Mouse (Mus musculus): ENCODE data around the gene Frs2. TPM values are rescaled to one million over a fixed set of nuclear protein-coding genes. Genes with fewer than 3 reads are reported as not detected.
"Not testable (repeated sequence)": the region's sequence is repeated elsewhere in the genome, so short reads cannot be mapped to it uniquely, and the experiment has no call there.

Gene Frs2
- polyA plus RNA-seq, 1 experiment: 21.5 TPM

DNA sequence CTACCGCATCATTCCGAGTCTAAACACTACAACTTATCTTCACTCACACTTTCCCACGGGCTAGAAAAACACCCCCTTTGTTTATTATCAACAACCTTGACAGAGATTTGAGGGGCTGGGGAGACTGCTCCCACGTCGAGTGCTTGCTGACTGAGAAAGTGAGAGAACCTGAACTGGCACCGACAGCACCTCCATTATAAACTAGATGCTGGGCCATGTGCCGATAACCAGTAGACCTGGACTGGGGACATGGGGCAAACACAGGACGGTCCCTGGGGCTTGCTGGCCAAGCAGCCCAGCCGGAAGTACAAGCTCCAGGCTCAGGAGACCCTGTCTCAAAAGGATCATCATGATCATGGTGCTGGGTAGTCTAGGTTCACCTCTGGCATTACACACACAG is 1.9 kb downstream of the Frs2 start:
- DNase-seq (ENCODE audit: low spot score): no peak

DNA sequence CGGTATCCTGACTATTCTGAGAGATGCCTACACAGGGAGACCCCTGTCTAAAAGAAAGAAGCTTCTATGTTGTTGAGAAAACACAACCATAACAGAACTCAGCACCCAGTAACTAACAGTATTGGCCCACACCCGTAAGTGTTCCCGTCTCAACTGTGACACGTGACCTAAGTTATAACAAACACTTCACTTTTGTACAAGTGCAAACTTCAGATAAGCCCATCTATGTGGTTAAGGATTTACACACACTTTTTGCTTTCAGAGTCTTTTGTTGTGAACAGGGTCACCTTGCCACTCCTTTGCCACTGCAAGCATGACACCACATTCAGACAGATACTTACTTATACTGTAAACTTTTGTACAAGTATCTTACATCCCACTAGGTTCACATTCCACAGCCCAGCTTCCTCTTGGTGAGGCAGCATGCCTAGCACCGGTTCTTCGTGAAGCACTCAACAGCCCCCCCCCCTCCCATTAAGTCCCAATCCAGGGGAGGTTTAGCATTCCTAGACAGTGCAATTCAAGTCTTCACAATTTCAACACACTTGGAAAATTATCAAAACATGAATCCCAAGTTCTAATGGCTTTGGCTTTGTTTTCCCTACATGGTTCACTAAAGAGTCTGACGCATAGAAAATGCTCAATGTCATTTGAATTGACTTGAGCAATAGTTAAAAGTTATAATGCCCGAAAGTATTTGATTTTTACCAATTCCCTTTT is 2.6 kb downstream of the Frs2 start:
- no peak for DNase-seq (ENCODE audit: low spot score)

DNA sequence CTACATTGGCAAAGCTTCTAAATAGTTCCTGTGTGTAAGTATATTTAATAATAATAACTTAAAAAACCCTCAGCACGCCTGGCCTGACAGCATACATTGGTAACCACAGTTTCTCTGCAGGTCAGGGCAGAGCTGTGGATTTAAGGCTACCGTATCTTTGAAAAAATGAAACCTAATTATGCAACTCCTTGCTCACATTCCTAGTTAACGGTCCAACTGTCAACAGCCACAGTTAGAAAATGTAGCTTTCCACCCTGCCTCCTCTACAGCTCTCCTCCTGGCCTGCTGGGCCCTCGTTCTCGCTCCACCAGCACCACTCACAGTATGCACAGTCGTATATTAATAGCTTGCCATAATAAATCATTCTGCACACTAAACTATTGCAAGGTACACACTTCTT is 3.7 kb downstream of the Frs2 start:
- DNase-seq (ENCODE audit: low spot score): no peak

GRCm38 (mm10) chr10:117144071-117144470 is 4.3 kb downstream of the Frs2 start:
- no peak for DNase-seq (ENCODE audit: low spot score)

DNA sequence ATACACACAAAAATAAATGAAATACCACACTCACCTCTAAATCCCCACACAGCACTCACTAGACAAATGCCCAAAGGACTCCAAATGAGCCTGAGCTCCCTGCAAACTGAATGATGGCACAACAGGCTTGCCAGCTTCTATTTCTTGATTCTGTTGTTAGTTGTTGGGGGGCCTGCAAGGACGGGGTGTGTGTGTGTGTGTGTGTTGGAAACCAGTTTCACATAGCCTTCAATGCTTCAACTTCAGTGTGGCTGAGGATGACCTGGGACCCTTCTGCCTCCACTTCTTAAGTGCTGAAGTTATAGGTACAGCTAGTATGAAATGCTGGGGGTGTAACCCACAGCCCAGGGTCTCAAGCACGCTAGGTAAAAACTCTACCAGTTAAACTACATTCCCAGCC is 5.0 kb downstream of the Frs2 start:
- no peak for DNase-seq (ENCODE audit: low spot score)

GRCm38 (mm10) chr10:117141939-117142552 is 6.3 kb downstream of the Frs2 start:
- DNase-seq (ENCODE audit: low spot score): no peak

DNA sequence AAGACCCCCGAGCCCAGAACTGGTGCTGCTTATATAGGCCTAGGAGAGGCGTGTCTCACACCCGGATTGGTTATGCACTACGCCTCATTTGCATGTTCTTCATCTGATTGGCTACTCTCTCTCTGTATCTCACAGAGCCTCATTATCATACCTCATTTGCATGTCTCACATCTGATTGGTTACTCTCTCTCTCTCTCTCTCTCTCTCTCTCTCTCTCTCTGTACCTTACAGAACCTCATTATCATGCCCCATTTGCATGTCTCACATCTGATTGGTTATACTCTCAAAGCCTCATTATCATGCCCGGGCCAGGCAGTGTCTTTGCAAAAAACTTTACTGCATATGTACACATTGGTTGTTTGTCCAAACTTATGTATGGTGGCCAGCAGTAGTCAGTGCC is 16.8 kb downstream of the Frs2 start:
- DNase-seq (ENCODE audit: low spot score): not testable (repeated sequence)

DNA sequence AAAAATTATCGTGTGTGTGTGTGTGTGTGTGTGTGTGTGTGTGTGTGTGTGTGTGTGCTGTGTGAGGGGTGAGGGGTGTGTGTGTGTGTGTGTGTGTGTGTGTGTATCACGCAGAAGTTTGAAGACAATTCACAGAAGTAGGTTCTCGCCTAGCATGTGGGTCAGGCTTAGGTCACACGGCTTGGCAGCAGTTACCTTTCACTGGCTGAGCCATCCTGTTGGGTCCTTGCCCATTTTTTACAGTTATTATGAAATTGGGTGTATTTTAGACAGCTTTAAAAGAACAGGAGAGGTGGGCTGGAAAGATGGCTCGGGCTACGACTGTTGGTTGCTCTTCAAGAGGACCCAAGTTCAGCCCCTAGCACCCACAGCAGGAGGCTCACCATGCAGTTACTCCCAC is 18.3 kb downstream of the Frs2 start:
- DNase-seq (ENCODE audit: low spot score): no peak

DNA sequence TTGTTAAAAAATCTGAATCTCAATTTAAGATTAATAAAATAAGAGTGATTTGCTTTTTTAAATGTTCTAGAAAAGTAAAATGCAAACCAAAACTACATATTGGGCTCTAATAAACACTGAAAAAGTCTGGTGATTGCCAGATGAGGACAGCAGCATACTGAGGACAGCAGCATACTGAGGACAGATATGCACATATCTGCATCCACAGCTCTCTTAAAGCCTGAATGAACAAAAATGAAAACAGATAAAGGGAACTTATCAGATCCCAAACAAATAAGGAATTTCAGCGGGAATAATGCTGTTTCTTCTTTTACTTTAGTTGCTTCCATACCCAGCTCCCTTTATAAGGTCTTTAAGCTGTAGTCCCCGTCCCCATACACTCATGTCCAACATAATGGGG is 19.6 kb downstream of the Frs2 start:
- DNase-seq (ENCODE audit: low spot score): no peak

DNA sequence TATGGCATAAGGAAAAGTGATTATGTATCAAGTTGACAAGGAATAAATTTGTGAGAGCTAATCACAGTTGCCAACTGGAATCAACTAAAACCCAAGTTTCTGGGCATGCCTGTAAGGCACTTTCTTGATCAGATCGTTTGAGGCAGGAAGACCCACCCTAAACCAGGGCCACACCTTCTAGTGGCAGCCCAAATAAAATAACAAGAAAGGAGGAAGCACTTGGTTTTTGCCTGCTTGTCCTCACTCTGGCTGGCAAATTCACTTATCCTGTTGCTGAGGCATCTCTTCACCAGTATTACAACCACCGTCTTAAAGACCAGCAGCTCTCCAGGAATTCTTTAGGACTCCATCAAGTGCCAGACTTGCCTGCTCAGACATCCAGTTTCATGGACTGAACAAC is 20.9 kb downstream of the Frs2 start:
- DNase-seq (ENCODE audit: low spot score): no peak

DNA sequence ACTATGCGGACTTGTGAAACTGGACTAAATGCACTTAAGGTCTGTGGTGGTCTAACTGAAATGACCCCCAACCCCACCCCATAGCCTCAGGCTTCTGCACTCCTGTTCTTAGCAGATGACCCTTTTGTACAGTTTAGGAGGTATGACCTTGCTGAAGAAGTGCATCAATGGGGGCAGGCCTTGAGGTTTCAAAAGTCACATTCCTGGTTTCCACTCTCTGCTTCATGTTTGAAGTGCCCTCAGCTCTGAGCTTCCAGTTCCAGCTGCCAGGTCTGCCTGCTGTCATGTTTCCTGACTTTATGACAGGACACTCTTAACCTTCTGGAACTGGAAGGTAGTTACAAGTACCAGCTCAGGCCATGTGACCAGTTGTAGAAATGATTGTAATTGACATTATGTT is 21.6 kb downstream of the Frs2 start:
- no peak for DNase-seq (ENCODE audit: low spot score)

GRCm38 (mm10) chr10:117126233-117126632 is 22.1 kb downstream of the Frs2 start:
- no peak for DNase-seq (ENCODE audit: low spot score)

DNA sequence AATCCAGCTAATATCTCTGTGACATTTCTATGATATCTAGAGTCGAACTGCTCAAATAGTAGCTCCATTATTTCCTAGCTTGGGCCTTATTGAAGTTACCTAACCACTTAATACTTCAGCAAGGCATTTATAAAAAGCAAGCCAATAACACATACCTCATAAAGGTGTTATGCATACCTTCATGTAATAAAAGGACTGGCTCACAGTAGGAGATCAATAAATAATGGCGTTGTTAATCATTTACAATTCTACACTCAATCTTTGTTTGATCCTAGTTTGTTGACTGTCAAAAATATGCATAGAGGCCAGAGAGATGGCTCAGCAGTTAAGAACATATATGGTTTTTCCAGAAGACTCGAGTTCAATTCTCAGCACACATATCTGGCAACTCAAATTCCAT is 26.9 kb downstream of the Frs2 start:
- no peak for DNase-seq (ENCODE audit: low spot score)

- DNase-seq (ENCODE audit: low spot score): no peak
Observed at GRCm38 (mm10) chr10:117120051-117120666, 28.2 kb downstream of the Frs2 start.

DNA sequence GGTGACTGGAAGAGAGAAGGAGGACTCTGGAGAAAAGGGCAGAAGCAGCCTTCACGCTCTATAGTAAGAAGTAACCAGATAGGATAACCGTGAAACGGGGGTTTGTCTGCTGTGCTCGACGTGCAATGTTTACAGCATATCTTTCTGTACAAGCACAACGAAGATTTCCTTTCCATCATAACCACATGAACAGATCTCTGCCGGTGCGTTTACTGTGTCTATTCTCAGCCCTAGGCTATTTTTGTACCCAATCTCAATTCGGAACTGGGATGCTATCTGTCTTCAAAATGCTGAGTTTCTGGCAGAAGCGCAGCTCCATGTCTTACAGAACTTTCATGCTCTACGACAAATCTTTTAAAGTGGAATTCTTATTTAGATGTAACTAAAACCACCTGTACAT is 28.8 kb downstream of the Frs2 start:
- no peak for DNase-seq (ENCODE audit: low spot score)

GRCm38 (mm10) chr10:117118421-117118831 is 29.9 kb downstream of the Frs2 start:
- DNase-seq (ENCODE audit: low spot score): no peak

- no peak for DNase-seq (ENCODE audit: low spot score)
Observed at GRCm38 (mm10) chr10:117115652-117116051, 32.7 kb downstream of the Frs2 start.

DNA sequence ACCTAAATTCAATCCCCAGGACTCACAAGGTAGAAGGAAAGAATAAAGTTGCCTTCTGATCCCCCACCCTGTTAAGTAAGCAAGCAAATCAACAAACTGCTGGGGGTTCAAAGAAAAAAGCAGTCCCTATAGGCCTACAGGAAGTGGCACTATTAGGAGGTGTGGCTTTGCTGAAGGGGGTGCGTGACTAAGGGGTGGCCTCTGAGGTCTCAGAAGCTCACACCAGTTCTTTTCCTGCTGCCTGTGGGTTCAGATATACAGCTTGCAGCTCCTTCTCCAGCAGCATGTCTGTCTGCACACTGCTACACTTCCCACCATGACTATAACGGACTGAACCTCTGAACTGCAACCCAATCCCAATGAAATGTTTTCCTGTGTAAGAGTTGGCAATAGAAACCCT is 35.8 kb downstream of the Frs2 start:
- no peak for DNase-seq (ENCODE audit: low spot score)

DNA sequence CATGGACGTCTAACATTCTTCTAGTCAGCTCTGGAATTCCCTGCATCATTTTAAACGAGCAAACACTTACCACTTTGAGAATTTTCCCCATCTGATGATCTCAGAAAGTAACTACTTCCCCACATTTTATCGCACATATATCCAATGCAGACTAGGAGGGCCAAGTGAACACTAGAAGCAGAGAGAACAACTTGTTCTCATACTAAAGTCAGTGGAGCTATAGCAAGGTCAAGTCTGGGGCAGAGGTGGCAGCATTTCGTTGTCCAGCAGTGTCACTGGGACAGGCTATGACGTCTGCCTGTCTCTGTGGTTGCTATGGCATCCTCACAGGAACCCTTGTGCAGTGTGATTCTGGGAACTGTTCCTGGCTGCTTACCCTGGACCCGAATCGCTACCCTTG is 36.9 kb downstream of the Frs2 start:
- no peak for DNase-seq (ENCODE audit: low spot score)

DNA sequence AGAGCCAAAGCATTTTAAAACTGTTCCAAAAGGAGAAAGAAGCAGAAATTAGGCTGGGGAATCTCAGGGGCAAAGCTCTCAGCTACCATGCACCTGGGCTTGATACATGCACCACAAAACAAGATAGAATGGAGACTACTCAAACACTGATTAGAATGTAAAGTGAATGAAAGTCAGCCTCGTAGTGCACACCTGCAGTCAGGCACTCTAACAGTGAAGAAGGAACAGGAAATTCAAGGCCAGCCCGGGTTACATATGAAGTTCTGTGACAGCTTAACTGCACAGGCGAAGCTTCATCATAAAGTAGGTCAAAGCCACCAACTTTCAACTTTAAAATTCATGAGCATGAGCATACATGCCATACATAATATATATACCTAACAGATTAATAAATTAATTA is 38.1 kb downstream of the Frs2 start:
- no peak for DNase-seq (ENCODE audit: low spot score)

DNA sequence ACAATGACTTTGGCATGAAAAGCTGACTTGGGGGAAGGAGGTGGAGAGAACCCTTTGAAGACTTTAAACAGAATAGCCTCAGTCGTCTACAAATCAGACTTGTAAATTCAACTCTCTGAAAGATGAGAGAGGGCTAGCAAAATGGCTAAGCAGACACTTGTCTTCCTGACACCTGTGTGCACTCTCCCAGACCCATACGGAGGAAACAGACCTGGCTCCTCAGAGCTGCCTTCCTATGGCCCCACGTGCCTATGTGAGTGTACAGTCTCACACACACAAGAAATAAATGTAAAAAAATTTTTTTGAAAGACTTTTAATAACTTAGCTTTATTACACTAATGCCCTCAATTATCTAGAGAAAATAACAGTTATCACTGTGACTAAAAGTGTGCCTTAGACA is 41.6 kb downstream of the Frs2 start:
- no peak for DNase-seq (ENCODE audit: low spot score)

GRCm38 (mm10) chr10:117106244-117106643 is 42.1 kb downstream of the Frs2 start:
- no peak for DNase-seq (ENCODE audit: low spot score)

DNA sequence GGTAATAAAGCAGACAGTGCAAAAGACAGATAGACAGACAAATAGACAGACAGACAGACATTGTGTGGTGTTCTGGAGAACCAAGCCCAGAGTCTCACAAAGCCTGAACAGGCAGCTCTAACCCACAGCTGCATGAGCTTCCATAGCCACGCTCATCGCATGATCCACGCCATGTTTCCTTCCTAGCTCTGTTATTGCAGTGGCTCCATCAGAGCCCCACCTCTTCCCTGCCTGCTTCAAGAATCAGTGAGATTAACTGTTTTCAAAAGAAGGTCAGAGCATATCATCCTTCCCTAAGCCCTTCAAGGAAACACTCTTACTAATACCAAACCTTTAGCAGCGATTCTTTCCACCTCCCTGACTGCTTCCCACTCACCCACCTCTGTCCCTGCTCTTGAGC is 43.3 kb downstream of the Frs2 start:
- no peak for DNase-seq (ENCODE audit: low spot score)

All from urinary bladder, adult 2 months (tissue).